Mouse (Mus musculus) cerebellum, adult 2 months (tissue): ENCODE results near the gene Zfp646. TPM values are rescaled to one million over a fixed set of nuclear protein-coding genes. Genes with fewer than 3 reads are reported as not detected.

Experiments
- DNase-seq, 2 experiments: peaks; one replicate each; pipeline ENCODE4 v3.0.0; 2021
- H3K27ac ChIP-seq: fragments of 200-500 bp; 2 replicates; pipeline ENCODE4 v1.5.1; 2012; ENCODE audit warnings: low read length, control low read depth, inconsistent platforms; ENCODE audit not compliant: insufficient read depth
- H3K27me3 ChIP-seq: fragments of 200-500 bp; 2 replicates; pipeline ENCODE4 v1.6.1; 2012; ENCODE audit warnings: inconsistent platforms, mild to moderate bottlenecking, low read length, moderate library complexity; ENCODE audit not compliant: control insufficient read depth, insufficient read depth
- H3K4me1 ChIP-seq: fragments of 200-500 bp; 2 replicates; pipeline ENCODE4 v1.6.1; 2011; ENCODE audit warnings: low read length; ENCODE audit not compliant: control insufficient read depth, insufficient read depth
- H3K4me3 ChIP-seq: fragments of 200-500 bp; replicated peaks from 2 replicates; pipeline ENCODE3; 2011; ENCODE audit warnings: mild to moderate bottlenecking, low read depth, low read length, control low read depth; ENCODE audit not compliant: insufficient read depth
- CTCF ChIP-seq: fragments of 200-500 bp; IDR thresholded peaks from 2 replicates; pipeline ENCODE4 v1.5.1; 2011; ENCODE audit warnings: low read depth, mild to moderate bottlenecking, control low read depth, low read length, moderate library complexity, borderline replicate concordance; ENCODE audit not compliant: insufficient read depth
- POLR2A ChIP-seq: fragments of 200-500 bp; IDR thresholded peaks from 2 replicates; pipeline ENCODE4 v1.6.1; 2011; ENCODE audit warnings: low read length, control low read depth, borderline replicate concordance; ENCODE audit not compliant: insufficient read depth
- WGBS: fragments of 180-500 bp; shearing (Covaris S2); methylation state at CpG from one replicate; pipeline ENCODE4 v1.1.7; 2018; 5-methylcytosine and 5-hydroxymethylcytosine counted together
- polyA plus RNA-seq: library from polyadenylated mRNA; depleted of rRNA; stranded (reverse); fragments of >200 nt; gene quantifications from 2 replicates; pipeline ENCODE4 v1.2.3, GENCODE M21; 2012; rRNA removed

Zfp646 gene
- polyA plus RNA-seq, 1 experiment, result 17.8 TPM

DNA sequence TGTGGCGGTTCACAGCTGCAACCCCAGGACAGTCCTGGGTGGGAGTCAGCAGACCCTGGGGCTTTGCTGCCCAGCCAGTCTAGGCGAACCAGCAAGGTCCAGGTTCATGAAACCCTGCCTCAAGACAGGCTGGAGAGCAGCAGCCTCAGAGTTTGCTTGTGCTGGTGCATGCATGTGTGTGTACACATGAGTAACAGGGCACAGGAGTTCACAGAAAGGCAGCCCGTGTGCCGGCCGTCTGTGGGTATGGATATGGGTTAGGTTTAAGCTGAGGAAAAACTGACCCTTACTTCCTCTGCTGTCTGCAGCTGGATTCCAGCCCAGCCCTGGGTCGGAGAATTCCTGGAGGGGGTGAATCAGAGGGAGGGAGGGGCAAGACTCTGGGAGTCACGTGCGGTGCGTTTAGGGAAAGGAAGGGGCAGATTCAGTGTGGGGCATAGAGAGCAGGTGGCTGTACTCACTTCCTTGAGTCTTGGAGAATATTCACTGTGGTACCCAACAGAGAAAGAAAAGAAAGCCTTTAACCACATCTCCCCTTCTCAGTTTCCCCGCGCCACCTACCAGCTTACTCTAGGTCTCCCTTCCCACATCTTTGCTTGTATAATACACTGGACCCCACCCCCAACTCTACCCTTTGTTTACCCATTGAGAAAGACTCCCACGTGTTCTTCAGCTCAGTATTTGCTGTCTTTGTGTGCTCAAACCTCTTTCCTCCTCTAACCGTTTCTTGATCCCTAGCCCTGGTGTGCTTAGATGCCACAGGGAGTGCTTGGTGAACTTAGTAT, 55.5 kb downstream of the Zfp646 start:
- Histone ChIP-seq H3K4me1 (no peaks in the 10 kb centered on the region), H3K4me3 (no peak overlapping the region), H3K27ac (no peak overlapping the region), H3K27me3 (no peaks in the 10 kb centered on the region)
- 46% methylated on average over 13 of the region's 13 CpGs for WGBS
- no peak for DNase-seq
- TF ChIP-seq POLR2A, result no peak
- TF ChIP-seq CTCF, result no peak

DNA sequence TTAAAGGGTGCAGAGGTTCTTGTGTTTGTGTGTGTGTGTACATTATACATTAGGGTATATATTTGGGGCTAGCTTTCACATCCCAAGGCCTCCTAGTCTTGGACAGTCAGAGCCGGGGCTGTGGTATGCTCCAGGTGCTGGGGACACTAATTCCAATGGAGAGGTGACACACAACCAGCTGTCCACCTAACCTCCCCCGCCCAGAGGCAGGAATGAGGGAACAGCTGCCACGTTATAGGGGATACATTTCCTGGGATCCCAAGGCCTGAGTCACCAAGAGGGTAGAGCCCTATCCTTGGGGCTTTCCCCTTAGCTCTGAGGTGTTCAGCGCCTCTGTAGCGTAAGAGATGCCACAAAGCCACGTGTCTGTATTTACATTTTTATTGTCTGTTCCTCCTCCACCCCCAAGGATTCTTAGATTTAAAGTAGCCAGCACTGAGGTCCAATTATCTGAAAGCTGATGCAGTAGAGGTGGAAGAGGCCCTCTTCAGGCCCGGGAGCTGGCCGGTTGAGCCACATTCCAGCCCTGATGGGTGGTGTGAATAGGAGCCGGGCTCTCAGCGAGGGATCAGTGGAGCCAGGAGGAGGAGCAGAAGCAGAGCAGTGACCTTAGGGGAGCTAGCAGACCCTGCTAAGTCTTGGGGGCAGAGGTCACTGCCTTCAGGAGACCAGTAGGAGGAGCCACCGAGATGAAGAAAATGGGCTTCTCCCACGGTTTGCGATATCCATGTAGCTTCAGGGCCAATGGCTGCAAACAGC, 56.4 kb downstream of the Zfp646 start:
- 41% methylated on average over 13 of the region's 13 CpGs for WGBS
- TF ChIP-seq CTCF (no peak), POLR2A (no peak)
- no peak overlapping the region for H3K4me3 ChIP-seq
- DNase-seq, result no peak
- H3K4me1 ChIP-seq, result no peaks in the 10 kb centered on the region
- no peak overlapping the region for H3K27ac ChIP-seq
- no peaks in the 10 kb centered on the region for H3K27me3 ChIP-seq

GRCm38 (mm10) chr7:127934075-127934474, 58.1 kb downstream of the Zfp646 start:
- TF ChIP-seq CTCF, result no peak
- no peak for TF ChIP-seq POLR2A
- Histone ChIP-seq H3K27me3 (no peaks in the 10 kb centered on the region), H3K4me1 (no peaks in the 10 kb centered on the region), H3K4me3 (no peak overlapping the region), H3K27ac (no peak overlapping the region)
- no peak for DNase-seq
- WGBS, result 74% methylated on average over 5 of the region's 5 CpGs

DNA sequence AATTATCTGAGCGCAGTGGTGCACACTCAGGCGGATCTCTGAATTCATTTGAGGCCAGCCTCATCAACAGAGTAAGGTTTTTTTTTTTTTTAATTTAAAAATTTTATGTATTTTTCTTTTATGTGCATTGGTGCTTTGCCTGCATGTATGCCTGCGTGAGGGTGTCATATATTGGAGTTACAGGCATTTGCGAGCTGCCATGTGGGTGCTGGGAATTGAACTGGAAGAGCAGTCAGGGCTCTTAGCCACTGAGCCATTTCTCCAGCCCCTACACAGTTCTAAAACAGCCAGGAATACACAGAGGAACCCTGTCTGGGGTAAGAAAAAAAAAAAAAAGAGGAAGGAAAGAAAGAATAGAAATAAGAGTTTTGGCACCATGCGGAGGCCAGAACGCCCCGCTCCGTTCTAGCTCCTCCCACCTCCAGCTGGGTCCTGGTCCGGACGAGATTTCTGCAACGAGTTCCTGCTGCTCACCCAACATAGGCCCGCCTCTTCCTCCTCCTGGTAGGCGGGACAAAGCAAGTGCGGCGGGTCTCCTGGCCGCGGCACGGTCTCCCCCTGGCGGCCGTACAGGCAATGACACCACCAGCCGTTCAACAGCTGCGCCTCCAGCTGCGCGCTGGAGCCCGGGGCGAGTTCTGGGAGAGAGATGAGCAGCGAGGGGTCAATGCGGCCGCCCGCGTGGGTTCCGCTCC, 59.2 kb downstream of the Zfp646 start:
- H3K27ac ChIP-seq, result peak overlapping the region; percentile 74
- H3K27me3 ChIP-seq, result no peaks in the 10 kb centered on the region
- peak; percentile 95 for DNase-seq
- no peaks in the 10 kb centered on the region for H3K4me1 ChIP-seq
- H3K4me3 ChIP-seq, result peak overlapping the region; percentile 68
- TF ChIP-seq POLR2A (peak; percentile 56; the same call in 1 of the 2 replicates), CTCF (peak; percentile 79)
- 6% methylated on average over 32 of the region's 32 CpGs for WGBS

Other genes starting within 250 kb of the Zfp646 start
- gene Bcl7c, start 167.3 kb upstream of the Zfp646 start, polyA plus RNA-seq, result 33.3 and 36.1 TPM in 2 replicates
- 6.4 and 6.5 TPM in 2 replicates for gene Ctf1, start 163.5 kb upstream of the Zfp646 start, polyA plus RNA-seq
- not detected in 2 replicates for gene Ctf2, start 144.1 kb upstream of the Zfp646 start, polyA plus RNA-seq
- gene Fbxl19, start 131.7 kb upstream of the Zfp646 start, polyA plus RNA-seq, result 35.2 and 37.8 TPM in 2 replicates
- gene Orai3, start 106.4 kb upstream of the Zfp646 start, polyA plus RNA-seq, result 24.1 and 26.1 TPM in 2 replicates
- gene Setd1a, start 99.6 kb upstream of the Zfp646 start, polyA plus RNA-seq, result 23.1 and 25.5 TPM in 2 replicates
- 0.46 and 0.47 TPM in 2 replicates for gene Gm49388, start 90.6 kb upstream of the Zfp646 start, polyA plus RNA-seq
- 30.4 and 39.6 TPM in 2 replicates for gene Hsd3b7, start 75.6 kb upstream of the Zfp646 start, polyA plus RNA-seq
- 127 and 153 TPM in 2 replicates for gene Stx4a, start 51.9 kb upstream of the Zfp646 start, polyA plus RNA-seq
- 452 and 453 TPM in 2 replicates for gene Stx1b, start 51.7 kb upstream of the Zfp646 start, polyA plus RNA-seq
- gene Zfp668, start 607 bp downstream of the Zfp646 start, polyA plus RNA-seq, result 10.9 TPM in 2 replicates
- 5.3 and 6.3 TPM in 2 replicates for gene Prss53, start 14.7 kb downstream of the Zfp646 start, polyA plus RNA-seq
- not detected in 2 replicates for gene Gm21974, start 19.2 kb downstream of the Zfp646 start, polyA plus RNA-seq
- 61.5 and 63.1 TPM in 2 replicates for gene Vkorc1, start 19.4 kb downstream of the Zfp646 start, polyA plus RNA-seq
- 69.7 and 71.5 TPM in 2 replicates for gene Bckdk, start 27.9 kb downstream of the Zfp646 start, polyA plus RNA-seq
- 49.1 and 50.0 TPM in 2 replicates for gene Kat8, start 36.3 kb downstream of the Zfp646 start, polyA plus RNA-seq
- gene Prss8, start 53.9 kb downstream of the Zfp646 start, polyA plus RNA-seq, result 0.06 and 0.08 TPM in 2 replicates
- 15.9 and 18.9 TPM in 2 replicates for gene Prss36, start 70.5 kb downstream of the Zfp646 start, polyA plus RNA-seq
- 451 and 486 TPM in 2 replicates for gene Fus, start 91.2 kb downstream of the Zfp646 start, polyA plus RNA-seq
- 3.9 and 5.1 TPM in 2 replicates for gene Pycard, start 117.6 kb downstream of the Zfp646 start, polyA plus RNA-seq
- gene Trim72, start 127.7 kb downstream of the Zfp646 start, polyA plus RNA-seq, result 2.1 and 2.3 TPM in 2 replicates
- 3.4 and 4.2 TPM in 2 replicates for gene Itgam, start 186.4 kb downstream of the Zfp646 start, polyA plus RNA-seq
- not detected in 2 replicates for gene Gm49368, start 186.5 kb downstream of the Zfp646 start, polyA plus RNA-seq